In genomic region chr11:12039098-12039497, GRCm38 (mm10) we compare ENCODE assay signal across 8 mouse cellular contexts. TPM values are rescaled to one million over a fixed set of nuclear protein-coding genes. Genes with fewer than 3 reads are reported as not detected.
A peak's percentile ranks its signal among the peaks of the same experiment; 100 is the strongest.
DNase-seq lines count a peak whose midpoint lies in the region; ATAC-seq and TF ChIP-seq lines count a peak whose summit lies in the region.

No protein-coding gene starts in this region.

- no peak overlapping the region for H3K4me3 ChIP-seq in lung, embryonic 14.5 days (ENCODE audit: low read depth, low read length)
- no peak overlapping the region for H3K4me3 ChIP-seq in hindbrain, embryonic 15.5 days

- no peaks in the 10 kb centered on the region for H3K9me3 ChIP-seq in lung, embryonic 14.5 days (ENCODE audit: low read depth, low read length)
- no peaks in the 10 kb centered on the region for H3K9me3 ChIP-seq in hindbrain, embryonic 15.5 days

- peak overlapping the region; percentile 61 for H3K4me2 ChIP-seq in lung, embryonic 14.5 days
- no peak overlapping the region for H3K4me2 ChIP-seq in hindbrain, embryonic 15.5 days

- no peak overlapping the region; the same call in 1 of the 2 replicates for H3K27ac ChIP-seq in lung, embryonic 14.5 days (ENCODE audit: low read depth)
- no peak overlapping the region for H3K27ac ChIP-seq in hindbrain, embryonic 15.5 days (replicated peaks)

- H3K4me1 ChIP-seq in lung, embryonic 14.5 days (ENCODE audit: insufficient read depth) = no peaks in the 10 kb centered on the region
- H3K4me1 ChIP-seq in hindbrain, embryonic 15.5 days (replicated peaks) = peaks cover 17% of the 10 kb centered on the region

- H3K9ac ChIP-seq in lung, embryonic 14.5 days = peak overlapping the region; percentile 82; the same call in 1 of the 2 replicates
- H3K9ac ChIP-seq in hindbrain, embryonic 15.5 days = no peak overlapping the region

- peak; percentile 37 for ATAC-seq in lung, embryonic 14.5 days (ENCODE audit: insufficient read depth)
- 0 out of 2 replicates have a peak, but pooled peaks have one; percentile 14 for ATAC-seq in hindbrain, embryonic 15.5 days (ENCODE audit: low FRiP score, low read depth)

- DNase-seq in cerebellum, postnatal 10 days = peak; percentile 24 to 28
- no peak for DNase-seq in cerebellum, postnatal 36 days
- peak; percentile 73 for DNase-seq in lung, embryonic 14.5 days
- DNase-seq in lung, postnatal 25 days (ENCODE audit: low spot score) = no peak
- peak; percentile 57 for DNase-seq in retina, postnatal 1 day
- DNase-seq in thymus, adult 18-20 months = no peak
- DNase-seq in right cerebral cortex, postnatal 25 days = no peak

- TF ChIP-seq CTCF in lung, embryonic 14.5 days (IDR thresholded peaks at IDR 0.05; ENCODE audit: low read depth) = peak; percentile 44

- peaks cover 7% of the 10 kb centered on the region; the same call in 1 of the 2 replicates for H3K36me3 ChIP-seq in lung, embryonic 14.5 days (ENCODE audit: insufficient read depth)
- H3K36me3 ChIP-seq in hindbrain, embryonic 15.5 days = no peaks in the 10 kb centered on the region

- WGBS in lung, embryonic 14.5 days = 18% methylated on average over 3 of the region's 3 CpGs
- WGBS in hindbrain, embryonic 15.5 days = 25% methylated on average over 3 of the region's 3 CpGs

- H3K27me3 ChIP-seq in lung, embryonic 14.5 days (ENCODE audit: insufficient read depth, low read length) = peaks cover 51% of the 10 kb centered on the region
- H3K27me3 ChIP-seq in hindbrain, embryonic 15.5 days = peaks cover 87% of the 10 kb centered on the region

RNA-seq across cellular contexts. Expression of gene Grb10, which starts 0.6 kb away (rescaled TPM):
- polyA plus RNA-seq in lung, embryonic 14.5 days (2014; fragmentation: Nextera tagmentation; extraction: Ambion mirVana) = 299 and 313 TPM in 2 replicates
- polyA plus RNA-seq in hindbrain, embryonic 15.5 days (2015; fragmentation: Nextera tagmentation; extraction: Ambion mirVana) = 87.1 and 94.7 TPM in 2 replicates

Comparison
In these comparisons a context has a peak if more than half of its experiments do, and no peak if none do; other contexts are left out.
1. DNase-seq: peak in cerebellum, postnatal 10 days (2 of 2), lung, embryonic 14.5 days (single experiment) and retina, postnatal 1 day (single experiment); none in cerebellum, postnatal 36 days (0 of 2), lung, postnatal 25 days (single experiment), thymus, adult 18-20 months (0 of 2) and right cerebral cortex, postnatal 25 days (single experiment).